Mouse (Mus musculus): ENCODE results near the gene Btbd19.

Gene Btbd19

DNA sequence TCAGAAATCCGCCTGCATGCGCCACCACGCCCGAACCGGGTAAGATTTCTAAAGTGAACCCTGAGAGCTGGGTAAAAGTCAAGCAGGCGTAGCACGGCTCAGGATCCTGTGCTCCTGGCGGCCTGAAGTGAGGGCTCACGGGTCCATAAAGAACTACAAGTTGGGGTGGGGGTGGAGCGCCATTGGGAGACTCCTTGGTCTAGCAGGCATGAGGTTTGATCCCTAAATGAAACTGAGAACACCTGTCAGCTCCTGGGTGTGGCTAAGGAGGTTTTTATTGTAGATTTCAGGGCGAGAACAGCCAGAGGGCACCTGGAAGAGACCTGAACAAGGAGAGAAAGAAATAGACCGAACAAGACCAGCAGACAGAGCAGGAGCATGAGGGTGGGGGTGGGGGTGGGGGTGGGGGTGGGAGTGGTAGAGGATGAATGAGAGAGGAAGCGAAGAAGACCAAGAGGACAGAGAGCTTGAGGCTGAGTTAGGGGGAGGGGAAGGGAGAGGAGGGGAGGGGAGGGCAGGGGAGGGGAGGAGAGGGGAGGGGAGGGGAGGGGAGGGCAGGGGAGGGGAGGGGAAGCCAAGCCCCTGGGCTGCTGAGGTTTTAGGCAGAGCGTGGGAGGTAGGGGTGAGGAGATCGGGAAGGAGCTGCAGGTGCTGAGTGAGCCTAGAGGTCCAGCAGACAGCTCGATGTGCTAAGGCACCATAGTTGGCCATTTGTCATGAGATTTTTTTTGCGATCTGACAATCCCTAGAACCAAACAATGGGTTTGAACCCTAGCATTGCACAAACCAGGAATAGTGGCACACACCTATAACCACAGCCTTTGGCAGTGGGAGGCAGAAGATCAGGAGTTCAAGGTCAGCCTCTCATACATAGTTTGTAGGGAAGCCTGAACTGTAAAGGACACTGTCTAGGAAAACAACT lies 13.0 kb upstream of the Btbd19 start:
- in situ Hi-C loops (cut with MboI; ENCODE audit: unreplicated experiment in 2 of 2), result loop anchor here (5.0 to 25.0 kb wide), 4 partner anchors 146 to 1001 kb away; partner anchors contain the start of genes Ccdc163 (in 1 of the 2), Mmachc (in 1 of the 2), Tesk2 (in 1 of the 2) and Urod (in 1 of the 2)

DNA sequence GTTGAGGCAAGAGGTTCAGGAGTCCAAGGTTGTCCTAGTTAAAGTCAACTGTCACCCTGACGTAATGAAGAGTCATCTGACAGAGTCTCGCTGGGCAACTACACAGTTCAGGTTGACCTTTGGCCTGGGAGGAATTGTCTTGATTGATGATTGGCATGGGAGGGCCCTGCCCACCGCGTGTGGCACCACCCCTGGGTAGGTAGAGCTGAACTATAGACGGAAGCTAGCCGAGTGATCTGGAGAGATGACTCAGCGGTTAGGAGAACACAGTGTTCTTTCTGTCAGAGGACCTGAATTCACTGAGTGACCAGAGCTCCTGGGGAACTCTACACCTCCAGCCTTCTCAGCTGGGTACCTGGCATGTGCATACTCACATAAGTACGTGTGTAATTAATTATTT lies 10.5 kb upstream of the Btbd19 start:
- in situ Hi-C loops (cut with MboI; ENCODE audit: unreplicated experiment in 2 of 2), result loop anchor here (5.0 to 25.0 kb wide), 4 partner anchors 144 to 999 kb away; partner anchors contain the start of genes Ccdc163 (in 1 of the 2), Mmachc (in 1 of the 2), Tesk2 (in 1 of the 2) and Urod (in 1 of the 2)

DNA sequence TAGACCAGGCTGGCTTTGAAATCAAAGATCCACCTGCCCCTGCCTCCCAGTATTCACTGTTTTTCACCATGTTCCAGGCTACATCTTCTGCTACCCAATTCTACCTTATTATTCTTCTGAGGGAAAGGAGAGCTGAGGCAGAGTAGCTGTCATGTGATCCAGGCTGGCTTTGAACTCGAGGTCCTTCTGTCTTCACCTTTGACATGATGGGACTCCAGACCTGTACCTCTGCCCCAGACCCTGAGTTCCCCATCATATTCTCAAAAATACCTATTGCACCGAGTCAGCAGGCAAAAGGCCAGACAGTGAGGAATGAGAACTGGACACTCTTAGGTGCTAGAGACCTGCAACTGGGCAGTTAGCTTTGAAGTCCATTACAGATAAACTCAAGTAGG lies 9.1 kb upstream of the Btbd19 start:
- in situ Hi-C loops (cut with MboI; ENCODE audit: unreplicated experiment in 2 of 2), result loop anchor here (10.0 to 25.0 kb wide), 3 partner anchors 422 to 997 kb away; partner anchors contain the start of genes Ccdc163 (in 1 of the 2), Mmachc (in 1 of the 2) and Tesk2 (in 1 of the 2)

DNA sequence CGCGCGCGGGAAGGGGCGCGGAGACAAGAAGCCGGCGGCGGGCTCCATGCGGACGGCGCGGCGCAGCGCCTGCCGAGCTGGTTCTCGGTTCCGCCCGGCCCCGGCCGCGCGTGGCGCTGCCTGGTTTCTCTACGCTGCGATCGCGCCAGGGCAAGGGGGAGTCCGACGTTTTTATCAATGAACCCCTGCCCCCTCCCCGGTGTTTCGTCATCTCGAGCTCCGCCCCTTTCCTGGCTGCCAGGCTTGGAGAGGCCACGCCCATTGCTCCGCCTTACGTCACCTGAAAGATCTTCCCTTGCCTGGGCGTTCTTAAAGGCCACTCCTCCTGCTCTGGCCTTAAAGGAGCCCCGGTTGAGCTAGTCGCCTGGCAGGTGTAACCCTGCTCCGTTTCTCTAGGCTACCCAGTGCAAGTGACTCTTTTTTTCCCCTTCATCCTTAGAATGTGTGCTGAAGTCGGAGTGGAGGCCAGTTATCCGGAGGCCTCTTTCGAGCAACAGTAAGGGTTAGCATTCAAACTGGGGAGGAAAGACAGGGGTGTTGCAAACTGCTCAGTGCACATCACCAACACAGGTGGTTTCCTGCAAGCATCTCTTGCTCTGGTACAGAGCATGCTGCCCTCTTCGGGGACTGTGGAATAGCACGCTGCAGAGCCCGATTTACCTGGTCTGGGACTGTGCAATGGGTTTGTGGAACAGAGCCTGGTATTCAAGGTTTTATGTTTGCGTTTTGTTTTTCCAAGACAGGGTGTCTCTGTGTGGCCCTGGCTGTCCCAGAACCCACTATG lies 8.5 kb upstream of the Btbd19 start, which contains the start of gene Plk3:
TSS of gene Plk3 (minus strand) at position 147 of the 784 bp plus-strand sequence.
- in situ Hi-C loops (cut with MboI; ENCODE audit: unreplicated experiment in 2 of 2), result loop anchor here (10.0 to 25.0 kb wide), 3 partner anchors 422 to 997 kb away; partner anchors contain the start of genes Ccdc163 (in 1 of the 2), Mmachc (in 1 of the 2) and Tesk2 (in 1 of the 2)

DNA sequence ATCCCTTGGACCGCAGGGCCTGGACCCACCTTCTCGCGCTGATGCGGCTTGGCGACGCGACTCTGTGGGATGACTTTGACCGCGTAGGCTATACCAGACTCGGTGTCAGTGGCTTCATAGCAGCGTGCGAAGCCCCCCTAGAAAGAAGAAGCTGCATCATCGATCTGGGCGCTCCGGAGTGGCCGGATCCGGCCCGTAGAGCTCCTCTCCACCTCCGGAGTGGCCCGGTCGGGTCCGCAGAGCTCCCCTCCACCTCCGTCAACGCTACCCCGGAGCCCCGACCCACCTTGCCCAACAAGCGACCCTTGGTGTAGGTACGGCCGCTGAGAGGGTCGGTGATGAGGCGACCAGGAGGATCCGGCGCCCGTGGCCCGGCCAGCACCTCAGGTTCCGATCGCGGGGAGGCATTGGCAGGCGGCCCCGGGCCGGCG lies 7.9 kb upstream of the Btbd19 start:
- in situ Hi-C loops (cut with MboI; ENCODE audit: unreplicated experiment in 2 of 2), result loop anchor here (10.0 to 25.0 kb wide), 3 partner anchors 421 to 996 kb away; partner anchors contain the start of genes Ccdc163 (in 1 of the 2), Mmachc (in 1 of the 2) and Tesk2 (in 1 of the 2)

DNA sequence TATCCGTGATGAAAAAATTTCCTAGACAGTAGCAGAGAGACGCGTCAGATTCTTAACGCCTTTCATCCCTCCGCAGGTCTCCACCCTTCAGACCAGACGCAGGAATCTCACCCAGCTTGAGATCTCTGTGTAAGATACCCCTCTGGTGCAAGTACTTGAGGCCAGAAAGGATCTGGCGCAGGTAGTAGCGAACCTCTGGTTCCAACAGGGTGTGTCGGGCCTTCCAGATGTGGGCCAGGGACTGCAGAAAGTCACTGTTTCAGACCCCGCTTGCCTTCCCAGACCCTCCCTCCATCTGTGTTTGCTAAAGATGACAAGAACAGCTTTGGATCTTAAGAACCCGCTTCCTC lies 7.2 kb upstream of the Btbd19 start:
- in situ Hi-C loops (cut with MboI; ENCODE audit: unreplicated experiment in 2 of 2), result loop anchor here (10.0 to 25.0 kb wide), 3 partner anchors 420 to 995 kb away; partner anchors contain the start of genes Ccdc163 (in 1 of the 2), Mmachc (in 1 of the 2) and Tesk2 (in 1 of the 2)

DNA sequence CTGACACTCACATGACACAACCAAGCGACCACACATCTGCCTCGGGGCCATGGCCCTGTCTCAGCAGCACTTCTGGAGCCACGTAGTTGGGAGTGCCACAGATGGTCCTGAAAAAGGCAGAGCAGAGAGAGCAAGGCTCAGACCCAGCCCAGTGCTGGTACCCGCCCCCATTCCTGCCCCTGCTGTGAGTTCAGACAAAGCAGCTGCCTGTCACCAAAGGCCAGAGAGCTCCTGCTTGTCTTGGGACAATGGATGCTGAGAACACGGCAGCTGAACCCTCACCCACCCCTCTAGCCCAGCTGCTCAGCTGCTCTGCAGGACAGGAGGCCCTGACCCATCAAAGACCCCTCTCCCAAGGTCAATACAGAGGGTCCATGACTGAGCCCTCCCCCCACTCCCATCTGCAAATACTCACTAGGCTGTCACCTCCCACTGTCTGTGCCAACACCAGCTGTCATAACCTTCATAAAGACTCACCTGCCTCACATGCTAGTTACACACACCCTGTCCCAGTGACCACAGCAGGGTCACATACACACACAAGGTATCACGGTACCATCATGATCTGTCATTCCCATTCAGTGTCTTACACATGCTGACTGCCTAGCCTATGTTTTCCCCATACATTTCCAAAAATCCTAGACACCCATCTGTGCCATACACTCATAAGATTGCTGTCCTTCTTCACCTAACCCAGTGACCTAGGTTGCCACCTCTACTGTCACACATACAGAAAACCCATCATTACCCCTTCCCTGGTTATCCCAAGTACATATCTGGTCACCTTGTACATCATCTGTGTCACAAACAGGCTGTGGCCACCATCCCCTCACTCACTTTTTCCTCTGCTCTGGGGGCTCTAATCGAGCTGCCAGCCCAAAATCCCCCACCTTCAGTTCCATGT lies 6.6 kb upstream of the Btbd19 start:
- in situ Hi-C loops (cut with MboI; ENCODE audit: unreplicated experiment in 2 of 2), result loop anchor here (10.0 to 25.0 kb wide), 3 partner anchors 420 to 995 kb away; partner anchors contain the start of genes Ccdc163 (in 1 of the 2), Mmachc (in 1 of the 2) and Tesk2 (in 1 of the 2)

DNA sequence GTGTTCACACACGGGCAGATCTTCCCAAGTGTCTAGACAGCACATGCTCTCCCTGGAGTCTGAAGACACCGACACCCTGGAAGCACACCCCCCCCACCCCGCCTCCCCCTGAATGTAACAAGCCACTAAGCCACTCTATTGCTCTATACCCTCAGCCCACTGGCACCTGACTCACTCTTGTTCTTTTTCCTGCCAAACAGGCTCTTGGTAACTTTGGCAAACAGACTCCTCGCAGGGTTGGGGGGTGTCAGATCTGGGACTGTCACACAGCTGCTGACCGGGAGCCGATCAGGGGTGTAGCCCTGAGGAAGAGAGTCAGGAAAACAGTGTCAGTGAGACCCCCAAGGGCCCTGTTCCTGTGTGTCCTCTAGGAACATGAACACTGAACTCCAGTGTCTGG lies 5.7 kb upstream of the Btbd19 start:
- in situ Hi-C loops (cut with MboI; ENCODE audit: unreplicated experiment in 2 of 2), result loop anchor here (10.0 to 25.0 kb wide), 3 partner anchors 419 to 994 kb away; partner anchors contain the start of genes Ccdc163 (in 1 of the 2), Mmachc (in 1 of the 2) and Tesk2 (in 1 of the 2)

DNA sequence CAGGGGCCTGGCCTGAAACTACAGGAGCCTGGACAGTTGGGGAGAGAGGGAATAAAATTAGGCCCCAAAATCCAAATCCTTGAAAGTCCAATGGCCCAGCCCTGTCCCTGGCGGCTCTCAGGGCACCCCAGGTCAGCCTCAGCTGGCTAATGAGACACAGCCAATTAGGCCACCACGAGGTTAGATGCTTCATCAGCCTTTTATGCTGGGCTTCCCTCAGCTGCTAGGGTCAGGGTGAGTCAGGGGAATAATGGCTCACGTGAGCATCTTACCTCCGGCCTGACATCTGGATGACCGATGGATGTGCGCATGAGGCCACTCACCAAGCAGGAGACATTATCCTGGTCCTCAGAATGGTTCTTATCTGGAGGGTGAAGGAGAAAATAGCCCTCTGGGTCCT lies 5.3 kb upstream of the Btbd19 start:
- in situ Hi-C loops (cut with MboI; ENCODE audit: unreplicated experiment in 2 of 2), result loop anchor here (10.0 to 25.0 kb wide), 3 partner anchors 418 to 993 kb away; partner anchors contain the start of genes Ccdc163 (in 1 of the 2), Mmachc (in 1 of the 2) and Tesk2 (in 1 of the 2)

DNA sequence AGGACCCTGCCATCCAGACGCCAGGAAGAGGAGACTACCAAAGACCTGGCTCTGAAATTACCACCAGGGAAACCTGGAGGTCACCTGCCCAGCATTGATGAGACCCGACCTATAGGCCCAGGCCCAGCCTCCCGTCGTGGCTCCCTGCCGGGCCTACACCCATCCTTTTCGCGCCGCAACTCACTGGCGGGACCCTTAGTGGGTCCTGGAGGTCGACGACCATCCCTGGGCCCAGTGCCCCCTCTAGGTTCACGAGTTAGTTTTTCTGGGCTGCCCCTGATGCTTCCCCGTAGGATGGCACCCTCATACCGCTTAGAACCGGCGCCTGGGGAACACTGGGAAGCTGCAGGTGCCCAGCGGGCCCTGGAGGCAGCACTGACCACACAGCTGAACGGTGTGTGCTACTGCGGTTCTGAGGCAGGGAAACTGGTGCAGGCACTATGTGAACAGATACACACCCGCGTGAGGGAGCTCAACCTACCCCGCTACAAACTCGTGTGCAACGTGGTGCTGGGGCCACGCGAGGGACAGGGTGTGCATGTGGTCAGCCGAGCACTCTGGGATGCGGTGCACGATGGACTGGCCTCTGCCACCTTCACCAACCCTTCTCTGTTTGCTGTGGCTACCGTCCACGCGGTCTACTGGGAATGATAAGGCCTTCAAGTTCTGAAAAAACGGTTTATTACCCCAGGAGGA lies 2.6 kb upstream of the Btbd19 start:
- in situ Hi-C loops (cut with MboI; ENCODE audit: unreplicated experiment in 2 of 2), result loop anchor here in 1 of 2 experiments (25.0 kb wide), 2 partner anchors 416 to 991 kb away; partner anchors contain the start of genes Ccdc163, Mmachc and Tesk2

DNA sequence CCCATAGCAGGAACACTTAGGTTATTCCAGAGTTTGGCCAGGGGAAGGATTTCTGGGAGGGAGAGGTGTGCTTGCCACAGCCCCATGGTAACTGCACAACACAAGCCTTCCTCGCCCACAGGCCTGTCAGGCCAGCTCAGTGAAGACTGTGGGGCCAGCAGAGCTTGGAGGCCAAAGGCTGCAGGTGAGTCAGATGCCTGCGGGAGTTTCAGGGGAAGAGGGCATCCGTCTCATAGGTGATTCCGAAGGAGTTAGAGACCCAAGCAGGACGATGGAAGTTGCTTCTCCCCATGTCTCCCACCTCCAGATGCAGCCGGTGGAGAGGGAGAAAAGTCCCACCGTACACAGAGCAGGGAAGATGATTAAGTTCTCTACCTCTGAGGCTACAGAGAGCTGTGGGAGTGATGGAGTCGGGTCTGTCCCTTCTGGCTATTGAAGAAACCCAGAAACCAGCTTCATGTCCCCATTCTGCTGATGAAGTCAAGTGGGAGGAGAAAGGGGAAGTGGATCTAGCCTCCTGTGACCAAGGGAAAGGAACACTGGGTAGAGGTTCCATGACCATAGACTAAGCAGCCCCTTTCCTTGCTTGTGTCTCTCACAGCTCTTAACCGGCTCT lies 1.3 kb upstream of the Btbd19 start, which contains the start of gene Tctex1d4:
TSS of gene Tctex1d4 (plus strand) at position 120 of the 616 bp plus-strand sequence.
- in situ Hi-C loops (cut with MboI; ENCODE audit: unreplicated experiment in 2 of 2), result loop anchor here in 1 of 2 experiments (25.0 kb wide), 2 partner anchors 414 to 989 kb away; partner anchors contain the start of genes Ccdc163, Mmachc and Tesk2

DNA sequence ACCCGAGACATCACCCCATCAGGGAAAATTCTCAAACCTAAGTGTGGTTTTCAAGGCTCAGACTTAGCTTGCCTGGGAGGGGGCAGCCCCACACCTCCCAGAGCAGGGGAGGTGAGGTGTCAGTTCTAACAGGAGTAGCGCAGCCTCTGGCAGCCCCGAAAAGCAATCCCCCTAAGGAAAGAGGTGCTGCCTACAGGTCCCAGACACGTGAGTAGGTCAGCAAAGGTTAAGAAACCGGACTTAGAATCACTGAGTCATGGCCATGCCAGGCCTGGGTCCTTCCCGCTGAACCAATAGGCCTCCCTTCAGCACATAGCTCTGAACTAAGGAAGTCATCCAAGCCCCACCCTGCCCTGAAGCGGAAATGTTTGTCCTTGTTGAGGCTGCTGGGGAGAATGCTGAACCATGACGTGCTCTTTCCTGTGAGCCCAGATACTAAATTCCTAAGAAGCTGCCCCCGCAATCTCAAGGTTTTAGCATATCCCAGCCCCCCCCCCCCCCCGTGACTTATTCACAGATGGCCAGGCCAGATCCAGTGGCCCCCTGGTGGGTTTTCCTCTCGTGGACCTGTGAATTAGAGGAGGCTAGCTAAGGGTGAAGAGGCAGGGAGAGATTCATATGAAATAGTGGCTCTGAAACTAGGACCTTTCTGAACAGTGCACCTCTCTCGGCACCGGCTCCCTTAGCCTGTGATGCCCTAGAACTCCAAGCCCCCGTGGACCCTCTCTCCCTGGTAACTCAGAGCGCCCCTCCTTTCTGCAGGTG lies 567 bp upstream of the Btbd19 start:
- in situ Hi-C loops (cut with MboI; ENCODE audit: unreplicated experiment in 2 of 2), result loop anchor here in 1 of 2 experiments (25.0 kb wide), 2 partner anchors 414 to 989 kb away; partner anchors contain the start of genes Ccdc163, Mmachc and Tesk2

DNA sequence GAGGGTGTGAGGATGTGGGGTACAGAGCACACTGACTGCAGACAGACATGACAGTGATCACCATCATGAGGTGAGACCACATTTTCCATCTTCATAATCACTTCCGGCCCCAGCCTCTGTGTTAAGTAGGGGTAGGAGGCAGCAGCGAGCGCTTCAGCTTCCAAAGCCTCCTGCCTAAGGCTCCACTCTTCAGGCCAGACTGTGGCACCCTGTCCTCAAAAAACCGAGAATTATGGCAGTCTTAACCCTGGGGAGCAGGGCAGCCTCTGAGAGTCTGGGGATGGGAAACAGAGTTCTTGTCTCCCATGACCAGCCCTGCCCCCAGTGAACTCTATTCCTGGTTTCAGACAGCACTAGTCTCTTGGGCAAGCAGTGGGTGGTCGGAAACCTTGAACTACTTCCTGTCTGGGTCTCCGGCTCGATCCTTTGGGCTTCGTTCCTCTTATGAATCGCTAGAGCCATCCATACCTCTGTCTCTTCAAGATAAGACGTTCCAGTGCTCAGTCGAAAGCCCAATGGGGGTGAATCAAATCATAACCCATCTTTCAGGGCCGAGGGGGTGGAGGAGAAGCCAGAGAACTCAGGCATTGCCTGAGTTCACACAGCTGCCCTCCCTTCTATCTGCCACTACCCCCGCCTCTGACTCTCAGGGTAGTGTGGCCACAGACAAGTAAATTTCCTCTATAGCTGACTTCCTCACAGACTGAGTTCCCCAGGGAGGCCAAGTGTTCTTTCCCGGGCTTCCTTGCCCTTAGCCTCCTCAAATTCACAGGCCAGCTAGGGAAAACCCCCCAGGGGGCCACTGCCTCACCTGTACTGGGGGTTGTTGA lies 792 bp downstream of the Btbd19 start:
- in situ Hi-C loops (cut with MboI; ENCODE audit: unreplicated experiment in 2 of 2), result loop anchor here in 1 of 2 experiments (25.0 kb wide), 2 partner anchors 412 to 987 kb away; partner anchors contain the start of genes Ccdc163, Mmachc and Tesk2

DNA sequence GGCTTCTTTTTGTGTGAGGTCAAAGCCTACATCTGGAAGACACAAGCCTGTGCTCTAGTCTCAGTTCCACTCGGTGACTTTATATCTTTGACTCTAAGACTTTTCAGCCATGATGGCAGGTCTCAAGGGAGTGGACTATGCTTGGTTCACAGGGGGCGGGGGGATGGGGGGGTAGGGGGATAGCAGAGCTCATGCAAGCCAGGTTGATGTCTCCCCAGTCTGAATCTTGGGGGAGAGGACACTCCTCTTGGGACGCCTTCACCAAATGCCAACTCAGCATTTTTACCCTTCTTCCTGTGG lies 1.4 kb downstream of the Btbd19 start:
- in situ Hi-C loops (cut with MboI; ENCODE audit: unreplicated experiment in 2 of 2), result no loop called here

DNA sequence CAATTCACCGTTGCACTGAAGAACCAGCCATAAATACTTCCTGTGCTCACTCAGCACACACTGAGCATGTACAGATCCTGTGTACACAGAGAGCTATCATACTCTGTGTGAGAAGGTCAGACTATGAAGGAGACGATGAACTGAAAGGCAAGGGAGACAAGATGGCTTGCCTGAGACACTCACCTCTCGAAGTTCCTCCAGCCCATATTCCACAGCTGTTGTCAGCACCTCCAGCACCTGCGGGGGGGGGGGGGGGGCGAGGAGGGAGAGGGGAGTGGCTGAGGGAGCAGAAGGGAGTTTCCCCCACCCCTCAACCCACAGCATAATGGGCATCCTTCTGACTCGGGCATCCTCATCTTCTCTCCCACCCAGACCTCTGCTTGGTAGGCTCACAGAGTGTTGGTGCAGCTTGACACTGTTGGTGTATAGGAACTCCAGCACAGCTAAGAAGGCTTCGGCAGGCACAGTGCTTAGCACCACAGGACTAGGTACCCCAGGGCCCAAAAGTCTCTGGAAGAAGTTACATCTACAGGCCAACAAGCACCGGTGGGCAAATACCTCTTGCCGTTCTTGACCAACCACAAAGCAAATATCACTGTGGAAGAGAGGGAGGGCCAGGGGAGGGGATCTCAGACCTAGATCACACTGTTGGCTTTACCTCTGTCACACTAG lies 1.8 kb downstream of the Btbd19 start:
- in situ Hi-C loops (cut with MboI; ENCODE audit: unreplicated experiment in 2 of 2), result no loop called here
